Mouse (Mus musculus) liver, embryonic 14.5 days (tissue): Measurements from ENCODE around the gene Naip2.
"Not testable (repeated sequence)": the region's sequence is repeated elsewhere in the genome, so short reads cannot be mapped to it uniquely, and the experiment has no call there.

Source experiments
- CTCF ChIP-seq: IDR thresholded peaks from 2 replicates; pipeline ENCODE4 v1.5.1; 2016; ENCODE audit warnings: antibody characterized with exemption, low read depth, control low read depth
- EP300 ChIP-seq: IDR thresholded peaks from 2 replicates; pipeline ENCODE4 v1.6.1; 2016; ENCODE audit warnings: antibody characterized with exemption, low read depth

DNA sequence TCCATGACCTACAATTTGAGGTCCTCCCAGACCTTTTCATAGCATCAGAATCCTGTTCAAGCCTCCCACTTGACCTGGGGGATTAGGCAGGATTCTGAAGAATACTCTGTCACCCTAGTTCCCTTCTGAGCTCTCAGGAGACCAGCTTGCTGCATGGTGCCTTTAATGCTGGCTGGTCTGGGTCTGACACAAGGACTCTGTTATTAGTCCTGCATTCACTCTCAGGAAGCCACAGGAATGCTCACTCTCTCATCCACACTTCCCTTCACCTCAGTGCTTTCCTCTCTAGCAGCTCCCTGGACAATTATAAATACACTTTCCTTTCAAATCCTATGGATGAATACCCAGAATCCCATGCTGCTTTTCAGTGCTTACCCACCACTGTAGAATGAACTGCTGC is 39.4 kb downstream of the Naip2 start:
- not testable (repeated sequence) for TF ChIP-seq CTCF, EP300
